Mouse (Mus musculus): ENCODE results near the gene Fbxo41. TPM values are rescaled to one million over a fixed set of nuclear protein-coding genes. Genes with fewer than 3 reads are reported as not detected.

Gene Fbxo41
- polyA plus RNA-seq, 1 experiment from 2014 or later = 0.97 TPM

DNA sequence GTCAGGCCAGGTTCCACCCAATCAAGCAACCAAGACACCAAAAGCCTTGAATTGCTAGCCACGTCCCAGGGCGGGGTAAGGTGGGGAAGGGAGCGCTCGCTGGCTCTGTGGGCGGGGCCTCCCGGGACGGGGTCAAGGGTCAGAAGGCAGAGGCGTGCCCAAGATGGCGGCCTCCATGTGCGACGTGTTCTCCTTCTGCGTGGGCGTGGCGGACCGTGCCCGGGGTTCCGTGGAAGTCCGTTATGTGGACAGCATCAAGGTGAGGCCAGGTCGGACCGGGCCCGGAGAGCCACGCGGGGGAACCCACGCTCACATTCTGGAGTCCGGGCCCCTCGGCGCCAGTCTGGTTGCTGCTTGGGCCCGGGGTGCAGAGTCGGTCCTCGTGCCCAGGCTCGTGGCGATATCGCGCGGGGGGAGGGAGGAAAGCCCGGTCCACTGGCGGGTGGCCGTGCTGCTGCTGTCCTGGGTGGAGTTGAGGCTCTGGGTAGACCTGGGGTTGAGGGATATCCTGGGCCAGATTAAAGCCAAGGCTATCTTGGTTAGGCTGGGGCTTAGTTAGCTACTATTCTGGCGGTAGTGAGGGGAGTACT, 70.9 kb downstream of the Fbxo41 start, which contains the start of gene Smyd5:
Gene Smyd5 (plus strand): TSS at position 148 of the 590 bp plus-strand sequence.
- Histone ChIP-seq H3K27me3 (ENCODE audit: insufficient read depth, poor library complexity, severe bottlenecking) (peaks cover 11% of the 10 kb centered on the region), H3K4me3 (peak within 1 kb of the TSS; percentile 91), H3K27ac (peak within 1 kb of the TSS; percentile 90), H3K36me3 (no peaks in the 10 kb centered on the region), H3K4me1 (replicated peaks) (peaks cover 22% of the 10 kb centered on the region), H3K9me3 (no peaks in the 10 kb centered on the region)
- 0% methylated on average over 39 of the region's 39 CpGs for WGBS
- DNase-seq (ENCODE audit: low spot score) = peak; percentile 89

DNA sequence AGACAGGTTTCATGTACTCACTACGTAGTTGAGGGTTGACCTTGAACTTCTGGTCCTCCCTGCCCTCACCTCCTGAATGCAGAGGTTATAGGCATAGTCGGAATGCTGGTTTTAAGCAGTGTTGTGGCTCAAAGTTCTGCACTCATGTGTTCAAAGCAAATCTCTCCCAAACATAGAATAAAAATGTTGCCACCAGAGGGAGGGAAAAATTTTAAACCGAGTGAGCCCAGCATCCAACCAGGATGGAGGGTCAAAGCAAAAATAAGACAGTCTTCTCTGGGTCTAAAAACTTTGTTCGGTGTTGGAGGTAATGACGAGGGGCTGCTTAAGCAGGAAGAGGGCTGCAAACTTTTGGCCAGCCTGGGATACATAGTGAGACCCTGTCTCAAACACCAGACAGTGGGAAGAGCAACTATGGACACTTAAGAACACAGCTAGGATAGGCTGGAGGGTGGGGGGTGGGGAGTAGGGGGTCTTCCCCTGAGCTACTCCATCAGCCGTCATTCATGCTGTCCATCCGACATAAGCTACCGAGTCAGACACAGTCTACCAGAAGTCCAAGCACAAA, 71.4 kb downstream of the Fbxo41 start:
- Histone ChIP-seq H3K4me1 (replicated peaks) (peaks cover 22% of the 10 kb centered on the region), H3K36me3 (no peaks in the 10 kb centered on the region), H3K9me3 (no peaks in the 10 kb centered on the region), H3K4me3 (peak overlapping the region; percentile 91), H3K27me3 (ENCODE audit: insufficient read depth, poor library complexity, severe bottlenecking) (peaks cover 15% of the 10 kb centered on the region), H3K27ac (peak overlapping the region; percentile 90)
- DNase-seq (ENCODE audit: low spot score) = no peak
- WGBS = 49% methylated on average over 8 of the region's 8 CpGs

DNA sequence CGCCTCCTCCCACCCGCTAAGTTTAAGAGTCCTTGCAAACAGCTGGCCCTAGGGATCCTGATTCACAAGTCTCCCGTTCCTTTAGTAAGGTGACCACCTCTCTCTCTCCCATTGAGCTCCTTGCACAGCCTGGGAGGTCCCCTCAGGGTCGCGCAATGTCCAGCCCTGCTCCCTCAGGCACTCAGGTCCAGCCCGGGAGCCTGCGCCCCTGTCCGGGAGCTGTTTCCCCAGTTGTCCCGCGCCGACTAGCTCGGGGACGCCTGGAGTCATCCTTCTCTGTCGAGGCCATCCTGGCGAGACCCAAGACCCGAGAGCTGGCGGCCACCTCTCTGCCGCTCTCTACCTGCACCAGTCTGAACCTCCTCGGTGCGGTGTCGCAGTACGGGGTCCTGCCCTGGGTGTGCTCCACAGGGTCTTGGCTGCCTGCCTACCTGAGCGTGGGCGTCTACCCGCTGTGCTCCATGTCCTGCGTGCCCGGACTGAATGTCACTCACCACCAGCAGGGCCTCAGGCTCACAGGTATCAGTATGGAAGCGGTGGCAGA, 78.9 kb downstream of the Fbxo41 start, which contains the start of gene Noto:
Gene Noto (plus strand): TSS at position 51 of the 544 bp plus-strand sequence.
- H3K27me3 ChIP-seq (ENCODE audit: insufficient read depth, poor library complexity, severe bottlenecking) = peaks cover 57% of the 10 kb centered on the region
- peak within 1 kb of the TSS; percentile 34 for H3K4me3 ChIP-seq
- WGBS = 11% methylated on average over 28 of the region's 28 CpGs
- no peaks in the 10 kb centered on the region for H3K36me3 ChIP-seq
- H3K9me3 ChIP-seq = no peaks in the 10 kb centered on the region
- H3K27ac ChIP-seq = no peak within 1 kb of the TSS
- DNase-seq (ENCODE audit: low spot score) = no peak
- H3K4me1 ChIP-seq (replicated peaks) = peaks cover 10% of the 10 kb centered on the region

Other genes starting within 250 kb of the Fbxo41 start
- gene Sfxn5, start 169.6 kb downstream of the Fbxo41 start, polyA plus RNA-seq (2016; fragmentation: Nextera tagmentation; extraction: Ambion mirVana) = 8.0 and 9.4 TPM in 2 replicates
- 3.9 and 5.8 TPM in 2 replicates for gene Rab11fip5, start 128.4 kb downstream of the Fbxo41 start, polyA plus RNA-seq (2016; fragmentation: Nextera tagmentation; extraction: Ambion mirVana)
- not detected in 2 replicates for gene Noto, start 79.1 kb downstream of the Fbxo41 start, polyA plus RNA-seq (2016; fragmentation: Nextera tagmentation; extraction: Ambion mirVana)
- 69.3 and 82.0 TPM in 2 replicates for gene Smyd5, start 71.0 kb downstream of the Fbxo41 start, polyA plus RNA-seq (2016; fragmentation: Nextera tagmentation; extraction: Ambion mirVana)
- gene Cct7, start 51.5 kb downstream of the Fbxo41 start, polyA plus RNA-seq (2016; fragmentation: Nextera tagmentation; extraction: Ambion mirVana) = 641 and 745 TPM in 2 replicates
- 37.5 and 40.7 TPM in 2 replicates for gene Pradc1, start 51.0 kb downstream of the Fbxo41 start, polyA plus RNA-seq (2016; fragmentation: Nextera tagmentation; extraction: Ambion mirVana)
- gene Egr4, start 10.6 kb upstream of the Fbxo41 start, polyA plus RNA-seq (2016; fragmentation: Nextera tagmentation; extraction: Ambion mirVana) = not detected in 2 replicates
- 6.9 and 9.4 TPM in 2 replicates for gene Alms1, start 84.5 kb upstream of the Fbxo41 start, polyA plus RNA-seq (2016; fragmentation: Nextera tagmentation; extraction: Ambion mirVana)
- not detected in 2 replicates for gene Nat8f7, start 210.2 kb upstream of the Fbxo41 start, polyA plus RNA-seq (2016; fragmentation: Nextera tagmentation; extraction: Ambion mirVana)

Data from hindbrain, embryonic 10.5 days (tissue).